Mouse (Mus musculus): Measurements from ENCODE around the gene Fuca2. TPM values are rescaled to one million over a fixed set of nuclear protein-coding genes. Genes with fewer than 3 reads are reported as not detected.

Fuca2 gene
- polyA plus RNA-seq, 1 experiment from 2014 or later: 238 TPM

DNA sequence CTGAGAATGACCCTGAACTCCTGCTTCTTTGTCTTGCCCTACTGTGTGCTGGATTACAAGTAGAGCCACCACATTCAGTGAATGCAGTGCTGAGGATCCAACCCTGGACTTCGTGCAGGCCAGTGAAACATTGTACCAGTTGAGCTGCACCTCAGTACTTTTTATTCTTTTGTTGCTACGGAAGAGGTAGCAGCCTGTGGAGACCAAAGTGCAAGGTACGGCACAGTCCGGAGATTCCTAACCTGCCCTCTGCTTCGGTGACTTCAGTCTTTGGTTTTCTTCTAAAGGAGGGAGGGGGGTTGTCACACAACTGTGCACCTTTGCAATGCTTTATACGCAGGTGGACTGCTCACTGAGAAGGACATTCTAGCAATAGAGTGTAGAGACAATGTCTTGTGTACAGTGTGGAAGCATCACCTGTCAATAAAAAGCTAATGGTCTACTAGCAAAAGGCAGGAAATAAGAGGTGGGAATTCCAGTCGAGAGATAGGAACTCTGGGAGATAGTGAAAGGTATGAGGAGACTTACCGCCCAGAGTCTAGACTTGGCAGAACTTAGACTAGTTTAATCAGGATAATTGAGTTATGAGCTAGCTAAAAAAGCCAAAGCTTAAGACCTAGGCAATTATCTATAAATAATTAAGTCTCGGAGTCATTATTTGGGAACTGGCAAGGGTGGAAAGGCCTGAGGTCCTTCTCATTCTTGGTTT lies 5.2 kb upstream of the Fuca2 start:
- H3K36me3 ChIP-seq (ENCODE audit: inconsistent target): no peaks in the 10 kb centered on the region
- H3K4me3 ChIP-seq (ENCODE audit: inconsistent target): no peak overlapping the region
- 96% methylated on average over 9 of the region's 9 CpGs for WGBS (ENCODE audit: missing documents)
- no peaks in the 10 kb centered on the region for H3K79me2 ChIP-seq (ENCODE audit: inconsistent target)
- no peak overlapping the region for H3K27ac ChIP-seq

DNA sequence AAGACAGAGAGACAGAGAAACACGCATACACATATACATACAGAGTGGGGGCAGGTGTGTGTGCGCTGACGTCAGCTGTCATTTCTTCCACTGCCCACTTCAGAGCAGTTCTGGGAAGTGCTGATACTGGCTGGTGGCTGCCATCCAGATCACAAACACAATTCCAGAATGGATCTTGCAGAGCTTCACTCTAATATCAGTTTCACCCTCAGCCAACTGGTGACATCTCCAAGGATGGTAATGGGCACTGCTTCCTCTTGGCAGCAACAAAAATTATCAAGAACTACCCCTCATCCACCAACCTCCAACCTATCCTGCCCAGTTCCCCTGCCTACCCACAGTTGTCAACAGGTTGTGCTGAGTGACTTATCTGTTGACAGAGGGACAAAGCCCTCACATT lies 3.0 kb upstream of the Fuca2 start:
- 84% methylated on average over 3 of the region's 3 CpGs for WGBS (ENCODE audit: missing documents)
- Histone ChIP-seq H3K4me3 (ENCODE audit: inconsistent target) (no peak overlapping the region), H3K79me2 (ENCODE audit: inconsistent target) (peaks cover under 1% of the 10 kb centered on the region; the same call in 1 of the 2 replicates), H3K27ac (no peak overlapping the region), H3K36me3 (ENCODE audit: inconsistent target) (no peaks in the 10 kb centered on the region)

DNA sequence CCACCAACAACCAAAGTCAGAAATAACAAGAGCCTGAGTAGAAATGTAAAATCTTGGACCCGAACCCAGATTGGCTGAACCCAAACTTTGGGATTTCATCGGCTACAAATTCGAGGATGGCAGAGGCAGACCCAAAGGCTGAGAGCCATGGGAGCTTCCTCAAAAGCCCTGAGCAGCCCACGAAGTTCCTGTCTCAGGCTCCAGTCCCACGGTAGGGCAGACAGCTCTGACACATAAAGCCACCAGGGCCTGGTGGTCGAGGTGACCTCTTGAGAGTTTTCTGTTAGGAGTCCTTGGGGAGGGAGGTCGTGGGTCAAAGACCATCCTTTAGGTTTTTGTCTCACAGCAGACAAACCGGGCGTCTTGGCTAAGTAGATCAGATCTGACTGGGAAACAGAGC lies 1.1 kb downstream of the Fuca2 start:
- H3K79me2 ChIP-seq (ENCODE audit: inconsistent target): peaks cover 30% of the 10 kb centered on the region
- WGBS (ENCODE audit: missing documents): 8% methylated on average over 9 of the region's 9 CpGs
- peak overlapping the region; percentile 45 for H3K4me3 ChIP-seq (ENCODE audit: inconsistent target)
- peak overlapping the region; percentile 95 for H3K27ac ChIP-seq
- H3K36me3 ChIP-seq (ENCODE audit: inconsistent target): peaks cover 21% of the 10 kb centered on the region; the same call in 1 of the 2 replicates

DNA sequence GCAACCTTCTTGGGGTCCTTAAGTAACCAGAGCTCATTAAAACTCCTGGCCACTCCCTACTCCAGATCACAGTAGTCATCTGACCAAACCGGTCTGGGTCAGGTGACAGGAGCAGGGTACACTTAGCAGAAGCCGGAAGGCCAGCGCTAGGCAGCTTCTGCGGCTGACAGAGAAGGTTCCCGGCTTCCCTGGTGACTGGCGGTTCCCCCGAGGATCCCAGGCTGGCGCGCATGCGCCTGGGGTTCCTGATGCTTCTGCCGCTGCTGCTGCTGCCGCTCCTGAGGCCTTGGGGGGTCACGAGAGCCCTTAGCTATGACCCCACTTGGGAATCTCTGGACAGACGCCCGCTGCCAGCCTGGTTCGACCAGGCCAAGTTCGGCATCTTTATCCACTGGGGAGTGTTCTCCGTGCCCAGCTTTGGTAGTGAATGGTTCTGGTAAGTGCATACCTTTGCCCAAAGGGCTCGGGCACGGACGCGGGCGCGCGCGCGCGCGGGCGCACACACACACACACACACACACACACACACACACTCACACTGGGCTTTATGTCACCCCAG lies 1.7 kb downstream of the Fuca2 start:
- Histone ChIP-seq H3K27ac (peak overlapping the region; percentile 95), H3K79me2 (ENCODE audit: inconsistent target) (peaks cover 30% of the 10 kb centered on the region), H3K4me3 (ENCODE audit: inconsistent target) (peak overlapping the region; percentile 45), H3K36me3 (ENCODE audit: inconsistent target) (peaks cover 26% of the 10 kb centered on the region; the same call in 1 of the 2 replicates)
- 0% methylated on average over 16 of the region's 30 CpGs for WGBS (ENCODE audit: missing documents)

DNA sequence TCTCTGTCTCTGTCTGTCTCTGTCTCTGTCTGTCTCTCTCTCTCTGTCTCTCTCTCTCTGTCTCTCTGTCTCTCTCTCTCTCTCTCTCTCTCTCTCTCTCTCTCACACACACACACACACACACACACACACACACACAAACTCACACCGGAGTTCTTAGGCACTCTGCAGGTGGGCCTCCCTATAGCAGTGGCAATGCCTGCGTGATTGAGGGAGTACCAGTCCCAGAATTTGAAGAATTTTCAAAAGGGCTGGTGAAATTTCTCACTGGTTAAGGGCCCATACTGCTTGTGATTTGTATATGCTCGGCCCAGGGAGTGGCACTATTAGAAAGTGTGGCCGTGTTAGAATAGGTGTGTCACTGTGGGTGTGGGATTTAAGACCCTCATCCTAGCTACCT lies 2.2 kb downstream of the Fuca2 start:
- peaks cover 29% of the 10 kb centered on the region; the same call in 1 of the 2 replicates for H3K36me3 ChIP-seq (ENCODE audit: inconsistent target)
- H3K79me2 ChIP-seq (ENCODE audit: inconsistent target): peaks cover 30% of the 10 kb centered on the region
- peak overlapping the region; percentile 45 for H3K4me3 ChIP-seq (ENCODE audit: inconsistent target)
- peak overlapping the region; percentile 95 for H3K27ac ChIP-seq
- 46% methylated on average over 3 of the region's 4 CpGs for WGBS (ENCODE audit: missing documents)

DNA sequence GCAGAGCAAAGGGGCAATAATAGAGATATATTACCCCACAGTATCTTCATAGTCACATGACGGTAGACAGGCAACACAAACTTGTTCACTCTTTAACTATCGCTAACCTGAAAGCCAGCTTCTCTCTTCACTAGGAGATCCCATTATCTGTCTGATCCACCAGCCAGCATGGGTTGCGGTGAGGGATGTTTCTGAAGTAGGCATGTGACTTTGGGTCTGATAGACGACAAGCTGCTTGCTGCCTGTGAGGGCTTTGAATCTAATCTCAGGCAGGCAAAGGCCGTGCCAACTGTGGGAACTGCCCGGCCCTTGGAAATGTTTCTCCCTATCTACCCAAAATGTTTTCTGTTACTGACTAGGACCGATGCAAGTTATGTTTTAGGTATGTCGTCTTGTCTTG lies 3.0 kb downstream of the Fuca2 start:
- no peak overlapping the region for H3K27ac ChIP-seq
- peaks cover 30% of the 10 kb centered on the region for H3K79me2 ChIP-seq (ENCODE audit: inconsistent target)
- 92% methylated on average over 8 of the region's 8 CpGs for WGBS (ENCODE audit: missing documents)
- H3K4me3 ChIP-seq (ENCODE audit: inconsistent target): peak overlapping the region; percentile 45
- peaks cover 37% of the 10 kb centered on the region; the same call in 1 of the 2 replicates for H3K36me3 ChIP-seq (ENCODE audit: inconsistent target)

DNA sequence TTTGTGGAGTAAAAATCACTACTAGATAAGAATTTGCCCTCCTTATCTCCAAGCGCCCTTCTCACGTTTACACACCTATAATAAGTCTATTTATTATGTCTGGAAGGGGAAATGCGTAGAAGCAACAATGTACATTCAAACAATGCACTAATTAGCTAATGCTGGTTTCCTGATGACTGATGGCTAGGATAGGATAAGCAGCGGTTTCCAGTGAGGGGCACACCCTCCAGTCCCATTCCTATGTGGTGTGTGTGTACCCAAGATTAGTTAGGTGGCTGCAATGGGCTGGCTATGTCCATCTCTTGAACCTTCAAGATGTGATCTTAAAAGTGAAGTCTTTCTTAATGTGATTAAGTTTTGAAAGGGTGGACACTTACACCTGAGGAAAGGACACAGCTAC lies 22.5 kb downstream of the Fuca2 start:
- 98% methylated on average over 4 of the region's 4 CpGs for WGBS (ENCODE audit: missing documents)
- H3K36me3 ChIP-seq (ENCODE audit: inconsistent target): no peaks in the 10 kb centered on the region
- no peak overlapping the region for H3K4me3 ChIP-seq (ENCODE audit: inconsistent target)
- no peak overlapping the region for H3K27ac ChIP-seq
- H3K79me2 ChIP-seq (ENCODE audit: inconsistent target): no peaks in the 10 kb centered on the region

DNA sequence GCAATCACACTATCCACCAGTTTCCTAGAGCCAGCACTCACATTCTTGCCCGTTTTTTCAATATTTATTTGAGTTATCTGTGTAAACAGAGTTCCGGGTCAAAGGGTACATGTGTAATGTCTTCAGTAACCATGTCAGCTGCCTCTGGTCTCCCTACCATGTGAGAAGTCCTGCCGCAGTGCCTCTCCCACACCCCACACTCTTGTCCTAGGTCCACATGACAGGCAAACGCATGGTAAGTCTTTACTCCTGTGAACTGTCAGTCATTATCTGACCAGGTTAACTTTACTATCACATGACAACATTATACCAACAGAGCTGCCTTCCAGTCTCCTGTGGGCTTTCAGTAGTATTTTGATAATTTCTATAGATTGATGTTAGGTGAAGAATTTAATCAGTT lies 28.8 kb downstream of the Fuca2 start:
- 100% methylated on average over 4 of the region's 4 CpGs for WGBS (ENCODE audit: missing documents)
- Histone ChIP-seq H3K36me3 (ENCODE audit: inconsistent target) (peaks cover 15% of the 10 kb centered on the region; the same call in 1 of the 2 replicates), H3K79me2 (ENCODE audit: inconsistent target) (no peaks in the 10 kb centered on the region), H3K4me3 (ENCODE audit: inconsistent target) (no peak overlapping the region), H3K27ac (no peak overlapping the region)

DNA sequence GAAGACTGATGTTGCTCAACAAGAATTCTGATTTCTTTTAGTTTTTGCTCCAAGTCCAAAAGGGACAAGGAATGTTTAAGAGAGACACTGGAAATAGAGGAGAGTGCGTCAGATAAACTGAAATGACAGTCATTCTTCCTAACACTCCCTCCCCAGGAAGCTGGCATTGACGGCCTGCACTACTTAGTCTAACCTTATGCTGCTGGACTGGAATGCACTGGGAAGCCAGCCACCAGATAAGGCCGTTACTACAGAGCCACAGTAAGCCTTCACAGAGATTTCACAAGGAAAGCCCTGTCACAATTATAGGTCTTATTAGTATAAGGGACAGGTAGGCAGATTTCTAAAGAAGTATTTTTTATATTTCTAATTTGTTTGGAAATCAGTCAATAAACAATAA lies 35.4 kb downstream of the Fuca2 start:
- Histone ChIP-seq H3K36me3 (ENCODE audit: inconsistent target) (peaks cover 40% of the 10 kb centered on the region), H3K27ac (no peak overlapping the region), H3K79me2 (ENCODE audit: inconsistent target) (no peaks in the 10 kb centered on the region), H3K4me3 (ENCODE audit: inconsistent target) (no peak overlapping the region)
- 83% methylated on average over 3 of the region's 3 CpGs for WGBS (ENCODE audit: missing documents)

DNA sequence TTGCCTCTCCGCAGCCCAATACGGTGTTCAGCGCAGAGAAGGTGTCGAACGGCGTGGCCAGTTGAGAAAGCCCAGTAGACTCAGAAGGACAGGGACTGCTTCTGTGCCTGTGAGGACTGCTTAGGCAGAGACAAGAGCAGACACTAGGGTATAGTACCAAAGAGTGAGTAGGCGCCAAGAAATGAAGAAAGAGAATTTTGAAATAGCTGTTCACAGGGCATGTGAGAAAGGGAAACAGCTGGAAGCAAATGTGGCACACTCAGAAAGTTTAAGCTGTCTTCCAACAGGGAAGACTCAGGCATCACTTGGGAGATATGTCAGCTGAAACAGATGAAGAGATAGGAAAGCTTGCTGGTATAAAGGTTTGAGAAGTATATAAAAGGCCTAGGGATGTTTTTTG lies 37.4 kb downstream of the Fuca2 start:
- 96% methylated on average over 5 of the region's 7 CpGs for WGBS (ENCODE audit: missing documents)
- Histone ChIP-seq H3K79me2 (ENCODE audit: inconsistent target) (no peaks in the 10 kb centered on the region), H3K4me3 (ENCODE audit: inconsistent target) (no peak overlapping the region), H3K36me3 (ENCODE audit: inconsistent target) (peaks cover 33% of the 10 kb centered on the region), H3K27ac (no peak overlapping the region)

DNA sequence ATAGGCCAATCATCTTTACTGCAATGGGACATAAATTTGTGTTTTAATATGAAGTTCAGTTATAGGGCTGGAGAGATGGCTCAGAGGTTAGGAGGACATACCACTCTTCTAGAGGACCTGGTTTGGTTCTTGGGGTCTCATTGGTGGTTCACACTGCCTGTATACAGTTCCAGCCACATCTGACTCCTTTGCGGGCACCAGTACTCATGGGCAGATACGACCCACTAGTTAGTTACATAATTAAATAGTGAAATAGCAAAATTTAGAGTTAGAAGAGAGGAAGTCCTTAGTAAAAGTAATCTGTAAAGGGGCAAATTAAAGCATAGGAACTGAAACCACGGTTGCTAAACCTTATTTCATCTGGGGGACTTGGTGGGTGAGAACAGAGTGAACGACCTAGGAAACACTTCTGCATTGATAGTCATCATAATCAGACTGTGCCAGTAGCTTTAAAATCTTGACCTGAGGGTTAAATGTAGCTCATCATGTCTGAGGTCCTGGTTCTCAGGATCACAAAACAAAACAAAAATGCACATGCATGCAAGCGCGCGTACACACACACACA lies 40.5 kb downstream of the Fuca2 start:
- H3K79me2 ChIP-seq (ENCODE audit: inconsistent target): no peaks in the 10 kb centered on the region
- no peak overlapping the region for H3K27ac ChIP-seq
- WGBS (ENCODE audit: missing documents): 47% methylated on average over 7 of the region's 7 CpGs
- no peak overlapping the region for H3K4me3 ChIP-seq (ENCODE audit: inconsistent target)
- peaks cover 27% of the 10 kb centered on the region for H3K36me3 ChIP-seq (ENCODE audit: inconsistent target)

DNA sequence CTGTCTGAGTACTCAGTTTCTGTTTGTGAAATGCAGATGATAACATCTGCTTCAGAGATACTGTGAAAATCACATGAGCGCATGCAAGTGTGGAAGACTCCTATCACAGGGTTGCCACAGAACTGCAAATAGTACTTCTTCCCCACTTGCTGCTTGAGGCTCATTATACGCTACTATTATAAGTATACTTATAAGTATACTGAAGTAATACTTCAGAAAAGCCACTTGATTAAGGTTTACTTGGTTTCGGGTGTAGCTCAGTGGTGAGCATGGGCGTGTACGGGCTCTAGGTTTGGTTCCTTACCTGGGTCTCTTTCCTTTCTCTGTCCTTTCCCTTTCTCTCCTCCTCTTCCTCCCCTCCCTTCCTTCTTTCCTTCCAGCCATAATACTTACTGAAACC lies 42.4 kb downstream of the Fuca2 start:
- WGBS (ENCODE audit: missing documents): 93% methylated on average over 4 of the region's 5 CpGs
- no peaks in the 10 kb centered on the region for H3K79me2 ChIP-seq (ENCODE audit: inconsistent target)
- H3K36me3 ChIP-seq (ENCODE audit: inconsistent target): peaks cover 23% of the 10 kb centered on the region; the same call in 1 of the 2 replicates
- H3K27ac ChIP-seq: no peak overlapping the region
- H3K4me3 ChIP-seq (ENCODE audit: inconsistent target): no peak overlapping the region

DNA sequence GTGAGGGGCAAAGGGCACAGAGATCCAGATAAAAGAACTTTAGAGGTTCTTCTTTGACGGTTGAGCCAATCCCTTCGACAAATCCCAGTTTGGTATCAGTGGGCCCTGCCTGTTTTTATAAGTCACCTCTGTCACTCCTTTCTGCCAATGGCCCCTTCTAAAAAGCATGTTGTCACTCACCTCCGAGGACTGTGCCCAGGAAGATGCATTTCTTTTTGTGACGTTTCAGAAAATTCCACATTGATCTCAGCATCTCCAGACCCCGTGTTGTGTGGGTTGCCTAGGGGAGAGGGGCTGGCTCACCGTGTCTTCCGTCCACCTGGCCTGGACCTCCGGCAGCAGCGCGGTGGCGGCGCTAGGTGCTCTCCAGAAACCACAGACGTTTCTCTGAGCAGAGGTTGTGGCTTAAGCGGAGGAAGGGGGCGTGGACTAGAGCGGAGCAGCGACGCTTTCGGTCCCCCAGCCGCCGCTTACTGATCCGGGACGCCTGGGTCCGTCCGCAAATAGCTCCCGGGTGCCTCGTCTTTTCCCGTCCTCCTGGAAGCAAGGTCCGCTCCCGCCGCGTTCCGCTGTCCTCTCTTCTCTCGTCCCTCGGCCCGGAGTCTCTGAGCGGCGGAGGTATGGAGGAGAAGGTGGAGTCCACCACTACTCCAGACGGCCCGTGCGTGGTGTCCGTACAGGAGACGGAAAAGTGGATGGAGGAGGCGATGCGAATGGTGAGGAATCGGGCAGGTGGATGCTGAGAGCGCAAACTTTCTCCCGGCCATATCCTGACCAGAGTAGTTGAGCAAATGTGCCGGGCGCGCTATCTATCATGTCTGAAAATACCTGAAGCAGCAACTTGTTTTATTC lies 53.5 kb downstream of the Fuca2 start, which contains the start of the genes Adat2 and Pex3:
Adat2 (plus strand) TSS at position 249 of the 852 bp plus-strand sequence.
Pex3 (minus strand) TSS at position 497 of the 852 bp plus-strand sequence.
- Histone ChIP-seq H3K4me3 (ENCODE audit: inconsistent target) (peak within 1 kb of the TSS; percentile 92), H3K27ac (peak within 1 kb of the TSS; percentile 29; the same call in 1 of the 2 replicates), H3K79me2 (ENCODE audit: inconsistent target) (peaks cover 8% of the 10 kb centered on the region; the same call in 1 of the 2 replicates), H3K36me3 (ENCODE audit: inconsistent target) (no peaks in the 10 kb centered on the region)
- WGBS (ENCODE audit: missing documents): 2% methylated on average over 51 of the region's 51 CpGs

DNA sequence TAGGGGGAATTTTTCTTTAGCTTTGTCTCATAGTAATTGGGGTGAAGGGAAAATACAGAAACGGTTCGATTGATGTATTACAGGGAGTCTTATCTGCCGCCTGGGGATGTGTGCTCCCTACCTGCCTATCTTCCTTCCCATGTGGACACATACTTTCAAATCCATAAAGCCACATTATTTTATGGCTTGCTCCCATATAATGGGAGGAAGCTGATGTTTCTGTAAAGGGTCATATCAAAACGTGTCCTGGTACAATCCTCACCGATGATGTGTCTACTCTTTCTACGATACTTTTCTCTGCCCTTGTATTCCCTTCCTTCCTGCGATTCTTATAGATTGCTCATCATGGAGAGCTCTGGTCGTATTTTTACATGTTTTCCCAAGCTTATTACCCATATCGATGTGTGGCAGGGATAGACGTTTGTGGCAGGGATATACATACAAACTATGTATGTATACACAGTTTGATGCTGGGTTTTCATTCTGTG lies 54.2 kb downstream of the Fuca2 start:
- H3K27ac ChIP-seq: no peak overlapping the region
- peak overlapping the region; percentile 92 for H3K4me3 ChIP-seq (ENCODE audit: inconsistent target)
- 15% methylated on average over 10 of the region's 10 CpGs for WGBS (ENCODE audit: missing documents)
- H3K36me3 ChIP-seq (ENCODE audit: inconsistent target): no peaks in the 10 kb centered on the region
- H3K79me2 ChIP-seq (ENCODE audit: inconsistent target): peaks cover 8% of the 10 kb centered on the region; the same call in 1 of the 2 replicates

Measured in macrophage (primary cell).